Mouse (Mus musculus) forebrain, embryonic 14.5 days (tissue): ENCODE results near the gene Wasf2. TPM values are rescaled to one million over a fixed set of nuclear protein-coding genes. Genes with fewer than 3 reads are reported as not detected.
A peak's percentile ranks its signal among the peaks of the same experiment; 100 is the strongest.

Experiments
- ATAC-seq: fragments of 200-750 bp; cut with Nextera tagmentation; 2 replicates; pipeline ENCODE4 v1.8.0; 2017; ENCODE audit warnings: mild to moderate bottlenecking, moderate library complexity
- DNase-seq: peaks from one replicate; pipeline ENCODE4 v3.0.0-alpha.2; 2015; ENCODE audit warnings: low spot score
- H3K27ac ChIP-seq: fragments of 300-500 bp; sonication (generic); 2 replicates; pipeline ENCODE4 v1.5.1; 2014; ENCODE audit warnings: low read depth, mild to moderate bottlenecking, control low read depth, low read length, moderate library complexity
- H3K27me3 ChIP-seq: fragments of 300-500 bp; sonication (generic); replicated peaks from 2 replicates; pipeline ENCODE4 v1.6.1; 2014; ENCODE audit warnings: low read length, control low read depth, mixed read lengths; ENCODE audit not compliant: control insufficient read depth, insufficient read depth
- H3K36me3 ChIP-seq: fragments of 300-500 bp; sonication (generic); 2 replicates; pipeline ENCODE4 v1.6.1; 2014; ENCODE audit warnings: low read length, control low read depth; ENCODE audit not compliant: control insufficient read depth, insufficient read depth
- H3K4me1 ChIP-seq: fragments of 300-500 bp; sonication (generic); 2 replicates; pipeline ENCODE4 v1.6.1; 2014; ENCODE audit warnings: antibody characterized with exemption, low read length, control low read depth; ENCODE audit not compliant: control insufficient read depth, insufficient read depth
- H3K4me2 ChIP-seq: fragments of 300-500 bp; sonication (generic); 2 replicates; pipeline ENCODE4 v1.6.1; 2014; ENCODE audit warnings: mild to moderate bottlenecking, control low read depth, low read length
- H3K4me3 ChIP-seq: fragments of 300-500 bp; sonication (generic); 2 replicates; pipeline ENCODE4 v1.5.1; 2014; ENCODE audit warnings: low read depth, low read length, control low read depth
- H3K9ac ChIP-seq: fragments of 300-500 bp; sonication (generic); 2 replicates; pipeline ENCODE4 v1.6.1; 2014; ENCODE audit warnings: mild to moderate bottlenecking, low read length, control low read depth, moderate library complexity
- H3K9me3 ChIP-seq: fragments of 300-500 bp; sonication (generic); replicated peaks from 2 replicates; pipeline ENCODE4 v1.6.1; 2016; ENCODE audit warnings: low read length, control low read depth, mixed read lengths; ENCODE audit not compliant: control insufficient read depth
- WGBS: fragments of 180-500 bp; shearing (Covaris S2); extraction: QIAGEN DNeasy Blood & Tissue Kit; methylation state at CpG from one replicate; pipeline ENCODE4 v1.1.7; 2014; 5-methylcytosine and 5-hydroxymethylcytosine counted together
- polyA plus RNA-seq: library from polyadenylated mRNA; unstranded; fragments of >200 nt; fragmentation: Nextera tagmentation; extraction: Ambion mirVana; gene quantifications from 2 replicates; pipeline ENCODE4 v1.2.1, GENCODE M21; 2014

Wasf2 gene
- polyA plus RNA-seq, 1 experiment from 2014 or later = 28.3 TPM

- Histone ChIP-seq H3K27ac (no peak overlapping the region; the same call in 1 of the 2 replicates), H3K4me2 (no peak overlapping the region), H3K9ac (no peak overlapping the region), H3K9me3 (no peaks in the 10 kb centered on the region), H3K36me3 (no peaks in the 10 kb centered on the region), H3K4me1 (peaks cover 47% of the 10 kb centered on the region), H3K27me3 (0 out of 2 replicates have a peak, but pooled peaks cover 3% of the 10 kb centered on the region), H3K4me3 (no peak overlapping the region)
- DNase-seq (no peak), ATAC-seq (no peak)
- WGBS = 48% methylated on average over 8 of the region's 8 CpGs
Observed at GRCm38 (mm10) chr4:133087835-133088234, 42.5 kb upstream of the Wasf2 start.

- H3K36me3 ChIP-seq = no peaks in the 10 kb centered on the region
- DNase-seq (no peak), ATAC-seq (no peak)
- H3K4me2 ChIP-seq = no peak overlapping the region
- WGBS = 87% methylated on average over 9 of the region's 9 CpGs
- H3K4me1 ChIP-seq = peaks cover 56% of the 10 kb centered on the region
- no peaks in the 10 kb centered on the region for H3K9me3 ChIP-seq
- H3K4me3 ChIP-seq = no peak overlapping the region
- H3K9ac ChIP-seq = no peak overlapping the region
- 0 out of 2 replicates have a peak, but pooled peaks cover 3% of the 10 kb centered on the region for H3K27me3 ChIP-seq
- no peak overlapping the region; the same call in 1 of the 2 replicates for H3K27ac ChIP-seq
Observed at GRCm38 (mm10) chr4:133089319-133089718, 41.0 kb upstream of the Wasf2 start.

- H3K9me3 ChIP-seq = no peaks in the 10 kb centered on the region
- H3K27me3 ChIP-seq = 0 out of 2 replicates have a peak, but pooled peaks cover 3% of the 10 kb centered on the region
- no peaks in the 10 kb centered on the region for H3K36me3 ChIP-seq
- no peak overlapping the region; the same call in 1 of the 2 replicates for H3K4me2 ChIP-seq
- DNase-seq = no peak
- H3K27ac ChIP-seq = peak overlapping the region; percentile 96
- ATAC-seq = no peak
- WGBS = 73% methylated on average over 4 of the region's 4 CpGs
- H3K4me1 ChIP-seq = peaks cover 56% of the 10 kb centered on the region
- H3K9ac ChIP-seq = peak overlapping the region; percentile 55; the same call in 1 of the 2 replicates
- no peak overlapping the region for H3K4me3 ChIP-seq
Observed at GRCm38 (mm10) chr4:133089802-133090201, 40.5 kb upstream of the Wasf2 start.

- Histone ChIP-seq H3K27ac (peak overlapping the region; percentile 96), H3K9me3 (no peaks in the 10 kb centered on the region), H3K4me2 (peak overlapping the region; percentile 27), H3K4me3 (no peak overlapping the region), H3K27me3 (no peaks in the 10 kb centered on the region), H3K9ac (peak overlapping the region; percentile 55), H3K4me1 (peaks cover 56% of the 10 kb centered on the region), H3K36me3 (no peaks in the 10 kb centered on the region)
- WGBS = 28% methylated on average over 8 of the region's 8 CpGs
- DNase-seq = peak; percentile 57
- peak; percentile 21 for ATAC-seq
Observed at GRCm38 (mm10) chr4:133090276-133090719, 40.0 kb upstream of the Wasf2 start.

GRCm38 (mm10) chr4:133090720-133091458, 39.4 kb upstream of the Wasf2 start:
- peaks cover 53% of the 10 kb centered on the region for H3K4me1 ChIP-seq
- no peaks in the 10 kb centered on the region for H3K9me3 ChIP-seq
- peak overlapping the region; percentile 96 for H3K27ac ChIP-seq
- no peaks in the 10 kb centered on the region for H3K36me3 ChIP-seq
- DNase-seq (peak; percentile 95), ATAC-seq (peak; percentile 72)
- H3K9ac ChIP-seq = peak overlapping the region; percentile 55
- no peak overlapping the region for H3K4me3 ChIP-seq
- 22% methylated on average over 18 of the region's 18 CpGs for WGBS
- peak overlapping the region; percentile 27 for H3K4me2 ChIP-seq
- H3K27me3 ChIP-seq = no peaks in the 10 kb centered on the region

- no peaks in the 10 kb centered on the region for H3K27me3 ChIP-seq
- H3K9ac ChIP-seq = 0 out of 2 replicates have a peak overlapping the region, but pooled peaks have one; percentile 30
- ATAC-seq (no peak), DNase-seq (no peak)
- H3K36me3 ChIP-seq = no peaks in the 10 kb centered on the region
- peaks cover 50% of the 10 kb centered on the region for H3K4me1 ChIP-seq
- peak overlapping the region; percentile 96 for H3K27ac ChIP-seq
- no peaks in the 10 kb centered on the region for H3K9me3 ChIP-seq
- H3K4me2 ChIP-seq = peak overlapping the region; percentile 27; the same call in 1 of the 2 replicates
- WGBS = 60% methylated on average over 4 of the region's 4 CpGs
- no peak overlapping the region for H3K4me3 ChIP-seq
Observed at GRCm38 (mm10) chr4:133091459-133091785, 38.9 kb upstream of the Wasf2 start.

GRCm38 (mm10) chr4:133092453-133092901, 37.8 kb upstream of the Wasf2 start:
- H3K4me1 ChIP-seq = peaks cover 50% of the 10 kb centered on the region
- 2% methylated on average over 18 of the region's 18 CpGs for WGBS
- peak; percentile 36 for ATAC-seq

GRCm38 (mm10) chr4:133093056-133093455, 37.2 kb upstream of the Wasf2 start:
- Histone ChIP-seq H3K9ac (no peak overlapping the region), H3K27me3 (no peaks in the 10 kb centered on the region), H3K4me3 (no peak overlapping the region), H3K4me1 (peaks cover 50% of the 10 kb centered on the region), H3K36me3 (no peaks in the 10 kb centered on the region), H3K9me3 (no peaks in the 10 kb centered on the region), H3K27ac (peak overlapping the region; percentile 96), H3K4me2 (no peak overlapping the region)
- no peak for ATAC-seq
- WGBS = 70% methylated on average over 6 of the region's 6 CpGs
- no peak for DNase-seq

More at GRCm38 (mm10) chr4:133092453-133092901, 37.8 kb upstream of the Wasf2 start:
- H3K27me3 ChIP-seq = no peaks in the 10 kb centered on the region
- peak overlapping the region; percentile 96 for H3K27ac ChIP-seq
- peak overlapping the region; percentile 1; the same call in 1 of the 2 replicates for H3K9ac ChIP-seq
- peak overlapping the region; percentile 21 for H3K4me2 ChIP-seq
- no peaks in the 10 kb centered on the region for H3K9me3 ChIP-seq
- peak; percentile 81 for DNase-seq
- H3K36me3 ChIP-seq = no peaks in the 10 kb centered on the region
- no peak overlapping the region for H3K4me3 ChIP-seq

- DNase-seq (no peak), ATAC-seq (no peak)
- H3K4me3 ChIP-seq = no peak overlapping the region
- no peak overlapping the region for H3K4me2 ChIP-seq
- H3K27ac ChIP-seq = peak overlapping the region; percentile 89
- H3K36me3 ChIP-seq = no peaks in the 10 kb centered on the region
- no peak overlapping the region for H3K9ac ChIP-seq
- peaks cover 50% of the 10 kb centered on the region for H3K4me1 ChIP-seq
- WGBS = 21% methylated on average over 6 of the region's 6 CpGs
- no peaks in the 10 kb centered on the region for H3K27me3 ChIP-seq
- no peaks in the 10 kb centered on the region for H3K9me3 ChIP-seq
Observed at GRCm38 (mm10) chr4:133093481-133094033, 36.7 kb upstream of the Wasf2 start.
